Mouse (Mus musculus) megakaryocyte, embryonic 14.5 days (primary cell): ENCODE measurements around the gene Abi1.

Experiments
- FLI1 ChIP-seq: IDR thresholded peaks from 2 replicates; pipeline ENCODE4 v1.6.1; 2012; ENCODE audit warnings: low read length, inconsistent platforms, mixed read lengths
- GATA1 ChIP-seq: IDR thresholded peaks from 3 replicates; pipeline ENCODE4 v1.6.1; 2012; ENCODE audit warnings: mixed read lengths, low read length, inconsistent platforms, borderline replicate concordance

DNA sequence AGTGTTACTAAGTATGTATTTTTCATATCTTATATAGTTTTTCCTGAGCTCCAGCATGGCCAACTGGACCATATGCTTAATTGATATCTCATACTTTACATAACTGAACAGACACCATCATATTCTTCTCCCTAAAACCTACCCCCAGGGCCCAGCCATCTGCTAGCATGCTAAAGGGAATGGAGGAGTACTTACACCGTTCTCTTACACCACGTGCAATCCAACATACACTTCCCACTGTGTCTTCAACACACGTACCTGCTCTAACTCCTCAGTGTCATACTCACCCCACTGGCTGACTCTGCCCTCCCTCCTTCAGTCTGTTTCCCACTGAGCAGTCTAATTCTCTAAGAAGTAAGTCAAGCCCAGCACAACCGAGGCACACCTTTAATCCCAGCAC is 11.2 kb downstream of the Abi1 start:
- no peak for TF ChIP-seq FLI1
- TF ChIP-seq GATA1: no peak
